In genomic region chr7:51715771-51716170, GRCm38 (mm10) we compare ENCODE assay signal across 29 mouse cellular contexts.
"Had no signal": no experiment of that assay in that cellular context is flagged by ENCODE, and none has a peak within 500 bp of the region (broad histone marks: within the 10 kb centered on the region; RNA-seq: fewer than 3 reads in every experiment).

No protein-coding gene starts in this region.

- H3K4me1 ChIP-seq: heart, embryonic 13.5 days; heart, embryonic 15.5 days; hindbrain, embryonic 13.5 days; hindbrain, embryonic 15.5 days; kidney, embryonic 15.5 days; limb, embryonic 12.5 days; liver, embryonic 13.5 days; liver, embryonic 15.5 days had no signal

- H3K4me3 ChIP-seq: heart, adult 2 months; heart, embryonic 13.5 days; heart, embryonic 15.5 days; hindbrain, embryonic 13.5 days; hindbrain, embryonic 15.5 days; kidney, embryonic 15.5 days; limb, embryonic 12.5 days; liver, embryonic 13.5 days; liver, embryonic 15.5 days had no signal

- H3K4me2 ChIP-seq: heart, embryonic 11.5 days; heart, embryonic 13.5 days; heart, embryonic 15.5 days; hindbrain, embryonic 13.5 days; hindbrain, embryonic 15.5 days; kidney, embryonic 15.5 days; limb, embryonic 12.5 days; liver, embryonic 11.5 days; liver, embryonic 13.5 days; liver, embryonic 15.5 days had no signal

- ATAC-seq: hindbrain, postnatal 0 days; intestine, embryonic 16.5 days; liver, postnatal 0 days had no signal

- H3K27ac ChIP-seq: heart, adult 2 months; heart, embryonic 13.5 days; heart, embryonic 15.5 days; hindbrain, embryonic 13.5 days; hindbrain, embryonic 15.5 days; hindbrain, postnatal 0 days; kidney, embryonic 15.5 days; kidney, postnatal 0 days; limb, embryonic 12.5 days; liver, embryonic 13.5 days; liver, embryonic 15.5 days had no signal

- H3K36me3 ChIP-seq: heart, embryonic 13.5 days; heart, embryonic 15.5 days; hindbrain, embryonic 13.5 days; hindbrain, embryonic 15.5 days; kidney, embryonic 15.5 days; limb, embryonic 12.5 days; liver, embryonic 13.5 days; liver, embryonic 15.5 days had no signal

- H3K27me3 ChIP-seq: heart, embryonic 13.5 days; heart, embryonic 15.5 days; hindbrain, embryonic 13.5 days; hindbrain, embryonic 15.5 days; kidney, embryonic 15.5 days; limb, embryonic 12.5 days; liver, embryonic 13.5 days; liver, embryonic 15.5 days had no signal

- H3K9ac ChIP-seq: heart, embryonic 13.5 days; heart, embryonic 15.5 days; hindbrain, embryonic 13.5 days; hindbrain, embryonic 15.5 days; kidney, embryonic 15.5 days; limb, embryonic 12.5 days; liver, embryonic 13.5 days; liver, embryonic 15.5 days; liver, postnatal 0 days had no signal

- H3K9me3 ChIP-seq: heart, embryonic 13.5 days; heart, embryonic 15.5 days; hindbrain, embryonic 13.5 days; hindbrain, embryonic 15.5 days; kidney, embryonic 15.5 days; limb, embryonic 12.5 days; liver, embryonic 13.5 days; liver, embryonic 15.5 days had no signal

- DNase-seq: gastrocnemius, postnatal 14 days; gastrocnemius, postnatal 36 days; heart, adult 11 months; heart, adult 2 months; heart, postnatal 14 days; heart, postnatal 36 days; kidney, adult 11 months; kidney, adult 2 months; kidney, adult 9 months; kidney, postnatal 14 days; kidney, postnatal 36 days; layer of hippocampus, adult 9-11 months; layer of hippocampus, postnatal 36 days; left cerebral cortex, postnatal 4 days; liver; liver, embryonic 13.5 days; liver, postnatal 0 days had no signal
